Mouse (Mus musculus) kidney, adult 11 months (tissue): ENCODE measurements around the gene Gtsf1.

Experiments used
- DNase-seq: peaks from one replicate; pipeline ENCODE4 v3.0.0; 2022

Gene Gtsf1

GRCm38 (mm10) chr15:103356130-103356529 lies 74.1 kb downstream of the Gtsf1 start:
- no peak for DNase-seq

GRCm38 (mm10) chr15:103355420-103355819 lies 74.8 kb downstream of the Gtsf1 start:
- no peak for DNase-seq

DNA sequence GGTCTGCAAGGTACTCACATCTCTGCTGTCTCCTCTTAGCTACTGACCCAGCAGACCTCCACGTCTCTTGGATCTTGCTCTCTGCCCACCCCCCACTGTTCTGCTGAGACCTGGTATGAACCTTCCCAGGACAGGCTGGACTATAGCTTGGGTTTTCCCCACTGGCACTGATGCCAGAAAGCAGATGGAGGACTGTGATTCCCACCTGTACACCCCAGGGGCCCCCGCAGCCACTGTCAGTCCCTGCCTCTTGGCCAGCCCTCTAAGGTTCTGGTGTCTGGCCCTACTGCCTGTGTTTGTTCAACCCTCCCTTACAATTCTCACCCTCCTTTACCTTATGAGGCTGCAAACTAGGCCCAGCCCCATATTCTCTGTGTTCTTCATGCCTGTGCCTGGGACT lies 75.6 kb downstream of the Gtsf1 start:
- DNase-seq: no peak

DNA sequence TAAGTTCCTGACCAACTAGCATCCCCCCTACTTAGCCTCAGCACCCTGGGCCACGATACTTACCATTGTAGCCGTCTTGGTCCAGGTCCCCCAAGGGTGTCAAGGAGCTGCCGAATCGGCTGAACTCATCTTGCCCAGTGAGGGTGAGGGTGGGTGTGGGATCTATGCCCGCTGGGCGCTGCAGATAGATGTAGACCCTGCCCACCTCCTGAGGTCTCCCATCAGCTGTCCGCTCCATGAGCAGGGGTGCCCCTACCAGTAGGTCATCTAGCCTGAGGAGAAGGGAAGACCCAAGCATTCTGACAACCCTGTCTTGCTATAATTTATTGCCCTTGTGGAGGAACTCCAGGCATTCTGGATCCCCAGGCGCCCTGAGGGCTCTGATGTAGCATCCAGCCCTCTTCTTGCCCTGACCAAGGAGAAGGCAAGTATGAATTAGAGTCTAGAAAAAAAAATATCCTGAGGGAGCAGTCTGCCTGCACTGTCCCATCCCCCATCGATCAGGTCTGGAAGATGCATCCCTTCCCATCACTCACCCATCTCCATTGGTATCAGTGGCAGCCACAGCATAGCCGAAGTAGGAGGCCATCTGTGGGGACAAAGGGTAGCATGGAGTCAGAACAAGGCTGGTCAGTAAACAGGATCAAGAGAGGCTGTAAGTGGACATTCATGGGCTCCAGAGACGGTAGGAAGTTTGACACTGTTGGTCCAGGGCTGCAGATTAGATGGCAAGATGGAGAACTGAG lies 76.6 kb downstream of the Gtsf1 start:
- DNase-seq: no peak

DNA sequence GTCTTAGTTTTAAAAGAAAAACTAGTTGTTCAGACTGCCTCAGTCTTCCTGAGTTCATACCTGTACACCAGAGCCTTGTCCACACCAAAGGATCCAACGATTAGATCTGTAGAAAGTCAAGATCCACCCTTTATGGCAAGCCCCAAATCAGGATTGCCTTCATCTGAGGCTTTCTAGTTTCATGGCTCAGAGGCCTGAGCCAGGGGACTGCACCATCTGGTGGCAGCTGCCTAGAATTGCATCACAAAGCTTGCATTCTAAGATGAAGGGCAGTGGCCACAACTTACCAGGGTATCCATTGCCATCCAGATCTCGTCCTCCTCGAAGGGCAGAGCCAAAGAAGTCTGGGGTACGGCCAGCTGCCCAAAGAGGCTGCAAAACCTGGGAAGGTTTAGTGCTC lies 77.4 kb downstream of the Gtsf1 start:
- no peak for DNase-seq
